Mouse (Mus musculus): Measurements from ENCODE around the gene Cd22. TPM values are rescaled to one million over a fixed set of nuclear protein-coding genes. Genes with fewer than 3 reads are reported as not detected.

Cd22 gene
- polyA plus RNA-seq, 1 experiment from 2014 or later, result not detected

GRCm38 (mm10) chr7:30820131-30820530, 60.0 kb downstream of the Cd22 start:
- H3K36me3 ChIP-seq, result no peaks in the 10 kb centered on the region
- H3K4me2 ChIP-seq, result no peak overlapping the region
- H3K27ac ChIP-seq (replicated peaks), result no peak overlapping the region
- no peaks in the 10 kb centered on the region for H3K4me1 ChIP-seq
- H3K9me3 ChIP-seq, result no peaks in the 10 kb centered on the region
- H3K27me3 ChIP-seq (replicated peaks), result peaks cover 15% of the 10 kb centered on the region
- 67% methylated on average over 6 of the region's 6 CpGs for WGBS
- no peak for ATAC-seq (ENCODE audit: extremely low read depth, insufficient number of reproducible peaks, low FRiP score, low TSS enrichment)
- H3K4me3 ChIP-seq, result no peak overlapping the region
- no peak overlapping the region for H3K9ac ChIP-seq

Other genes starting within 250 kb of the Cd22 start
- gene Etv2, start 244.5 kb downstream of the Cd22 start, polyA plus RNA-seq (2015; fragmentation: Nextera tagmentation; extraction: Ambion mirVana), result 0.33 and 0.37 TPM in 2 replicates
- 79.5 and 88.4 TPM in 2 replicates for gene Rbm42, start 230.0 kb downstream of the Cd22 start, polyA plus RNA-seq (2015; fragmentation: Nextera tagmentation; extraction: Ambion mirVana)
- gene Haus5, start 215.3 kb downstream of the Cd22 start, polyA plus RNA-seq (2015; fragmentation: Nextera tagmentation; extraction: Ambion mirVana), result 30.1 and 32.3 TPM in 2 replicates
- not detected in 2 replicates for gene Pmis2, start 208.7 kb downstream of the Cd22 start, polyA plus RNA-seq (2015; fragmentation: Nextera tagmentation; extraction: Ambion mirVana)
- gene 2200002J24Rik, start 181.4 kb downstream of the Cd22 start, polyA plus RNA-seq (2015; fragmentation: Nextera tagmentation; extraction: Ambion mirVana), result 1.9 TPM in 2 replicates
- 0.46 and 1.0 TPM in 2 replicates for gene Atp4a, start 168.1 kb downstream of the Cd22 start, polyA plus RNA-seq (2015; fragmentation: Nextera tagmentation; extraction: Ambion mirVana)
- 165 and 182 TPM in 2 replicates for gene Tmem147, start 150.8 kb downstream of the Cd22 start, polyA plus RNA-seq (2015; fragmentation: Nextera tagmentation; extraction: Ambion mirVana)
- gene Gapdhs, start 136.7 kb downstream of the Cd22 start, polyA plus RNA-seq (2015; fragmentation: Nextera tagmentation; extraction: Ambion mirVana), result 0.20 and 0.64 TPM in 2 replicates
- gene Sbsn, start 128.9 kb downstream of the Cd22 start, polyA plus RNA-seq (2015; fragmentation: Nextera tagmentation; extraction: Ambion mirVana), result 0.47 and 0.68 TPM in 2 replicates
- gene Dmkn, start 116.6 kb downstream of the Cd22 start, polyA plus RNA-seq (2015; fragmentation: Nextera tagmentation; extraction: Ambion mirVana), result 0.71 and 1.2 TPM in 2 replicates
- gene Krtdap, start 92.4 kb downstream of the Cd22 start, polyA plus RNA-seq (2015; fragmentation: Nextera tagmentation; extraction: Ambion mirVana), result 0.41 and 0.53 TPM in 2 replicates
- gene Ffar2, start 56.6 kb downstream of the Cd22 start, polyA plus RNA-seq (2015; fragmentation: Nextera tagmentation; extraction: Ambion mirVana), result not detected in 2 replicates
- gene Ffar3, start 24.2 kb downstream of the Cd22 start, polyA plus RNA-seq (2015; fragmentation: Nextera tagmentation; extraction: Ambion mirVana), result not detected in 2 replicates
- gene Ffar1, start 18.8 kb downstream of the Cd22 start, polyA plus RNA-seq (2015; fragmentation: Nextera tagmentation; extraction: Ambion mirVana), result not detected in 2 replicates
- gene Mag, start 34.5 kb upstream of the Cd22 start, polyA plus RNA-seq (2015; fragmentation: Nextera tagmentation; extraction: Ambion mirVana), result 0.08 and 0.10 TPM in 2 replicates
- gene Hamp2, start 44.3 kb upstream of the Cd22 start, polyA plus RNA-seq (2015; fragmentation: Nextera tagmentation; extraction: Ambion mirVana), result not detected in 2 replicates
- gene Hamp, start 63.7 kb upstream of the Cd22 start, polyA plus RNA-seq (2015; fragmentation: Nextera tagmentation; extraction: Ambion mirVana), result 0.71 TPM in 1 of 2 replicates, not detected in the other
- gene Usf2, start 76.5 kb upstream of the Cd22 start, polyA plus RNA-seq (2015; fragmentation: Nextera tagmentation; extraction: Ambion mirVana), result 16.8 and 17.3 TPM in 2 replicates
- 11.2 and 12.1 TPM in 2 replicates for gene Lsr, start 93.1 kb upstream of the Cd22 start, polyA plus RNA-seq (2015; fragmentation: Nextera tagmentation; extraction: Ambion mirVana)
- 1.1 and 1.4 TPM in 2 replicates for gene Fam187b, start 93.4 kb upstream of the Cd22 start, polyA plus RNA-seq (2015; fragmentation: Nextera tagmentation; extraction: Ambion mirVana)
- gene Fxyd5, start 162.1 kb upstream of the Cd22 start, polyA plus RNA-seq (2015; fragmentation: Nextera tagmentation; extraction: Ambion mirVana), result 35.5 and 39.2 TPM in 2 replicates
- 2.0 and 3.6 TPM in 2 replicates for gene Fxyd7, start 171.1 kb upstream of the Cd22 start, polyA plus RNA-seq (2015; fragmentation: Nextera tagmentation; extraction: Ambion mirVana)
- 1,042 and 1,184 TPM in 2 replicates for gene Fxyd1, start 176.9 kb upstream of the Cd22 start, polyA plus RNA-seq (2015; fragmentation: Nextera tagmentation; extraction: Ambion mirVana)
- 0.19 and 0.21 TPM in 2 replicates for gene Lgi4, start 179.0 kb upstream of the Cd22 start, polyA plus RNA-seq (2015; fragmentation: Nextera tagmentation; extraction: Ambion mirVana)
- gene Fxyd3, start 196.4 kb upstream of the Cd22 start, polyA plus RNA-seq (2015; fragmentation: Nextera tagmentation; extraction: Ambion mirVana), result 2.0 and 2.2 TPM in 2 replicates
- 2.4 and 3.6 TPM in 2 replicates for gene Hpn, start 234.9 kb upstream of the Cd22 start, polyA plus RNA-seq (2015; fragmentation: Nextera tagmentation; extraction: Ambion mirVana)
- gene Scn1b, start 246.7 kb upstream of the Cd22 start, polyA plus RNA-seq (2015; fragmentation: Nextera tagmentation; extraction: Ambion mirVana), result 2.5 and 3.1 TPM in 2 replicates